Mouse (Mus musculus) cerebellum, adult 2 months (tissue): Measurements from ENCODE around the gene Clca4a.

Experiments used
- CTCF ChIP-seq: fragments of 200-500 bp; IDR thresholded peaks from 2 replicates; pipeline ENCODE4 v1.5.1; 2011; ENCODE audit warnings: low read depth, mild to moderate bottlenecking, control low read depth, low read length, moderate library complexity, borderline replicate concordance; ENCODE audit not compliant: insufficient read depth
- POLR2A ChIP-seq: fragments of 200-500 bp; IDR thresholded peaks from 2 replicates; pipeline ENCODE4 v1.6.1; 2011; ENCODE audit warnings: low read length, control low read depth, borderline replicate concordance; ENCODE audit not compliant: insufficient read depth

DNA sequence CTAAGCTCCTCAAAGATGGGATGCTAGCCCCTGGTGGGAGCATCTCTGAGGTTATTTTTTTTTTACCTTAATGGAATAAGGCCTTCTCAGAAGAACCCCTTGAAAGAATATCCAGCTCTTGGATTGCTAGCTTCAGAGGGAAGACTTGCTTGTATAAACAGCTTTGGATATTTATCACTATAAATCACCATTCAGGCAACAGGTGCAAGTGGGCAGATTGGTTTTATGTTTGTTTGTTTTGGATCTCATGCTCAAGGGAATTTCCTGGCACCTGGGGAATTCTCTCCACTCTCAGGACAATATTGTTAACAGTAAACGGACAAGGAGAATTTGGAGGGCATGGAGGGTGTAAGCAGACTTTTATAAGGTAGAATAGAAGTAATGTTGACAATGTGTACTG is 26.1 kb upstream of the Clca4a start:
- no peak for TF ChIP-seq CTCF
- TF ChIP-seq POLR2A, result no peak
